Mouse (Mus musculus) activated CD4-positive, CD25-positive, alpha-beta regulatory T cell, adult 4 months (primary cell): ENCODE results near the gene Mgp. TPM values are rescaled to one million over a fixed set of nuclear protein-coding genes. Genes with fewer than 3 reads are reported as not detected.

Experiments
- ATAC-seq: one replicate; pipeline ENCODE4 v1.8.0; 2017
- polyA plus RNA-seq, 2 experiments: library from polyadenylated mRNA; unstranded; fragments of 100-300 nt; shearing (Covaris generic); gene quantifications; one replicate each; pipeline ENCODE4 v1.2.1; 2017

The Mgp gene
- polyA plus RNA-seq, 2 experiments from 2014 or later = not detected

- peak; percentile 48 for ATAC-seq
These were observed 26.7 kb downstream of the Mgp start for GRCm38 (mm10) chr6:136848971-136849370.

- ATAC-seq = no peak
These were observed 27.2 kb downstream of the Mgp start for GRCm38 (mm10) chr6:136848399-136848798.

DNA sequence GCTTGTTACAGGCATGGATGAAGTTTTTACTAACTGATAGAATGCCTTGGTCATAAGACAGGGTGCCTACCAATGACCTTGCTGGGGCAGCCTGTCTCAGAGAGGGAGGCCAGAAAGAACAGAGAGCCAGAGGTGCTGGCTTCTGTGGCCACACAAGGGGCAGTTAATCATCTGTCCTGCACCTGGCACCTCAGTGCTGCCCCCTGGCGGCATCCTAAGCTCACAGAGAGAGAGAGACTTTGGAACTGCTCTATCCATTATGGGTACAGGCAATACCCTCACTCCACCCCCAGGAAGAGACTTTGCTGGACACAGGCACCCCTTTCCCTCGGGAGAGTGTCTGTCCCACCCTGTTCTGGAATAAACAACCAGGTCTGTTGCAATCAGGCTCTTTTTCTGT is 27.8 kb downstream of the Mgp start:
- ATAC-seq = peak; percentile 46

GRCm38 (mm10) chr6:136847267-136847666 is 28.4 kb downstream of the Mgp start:
- ATAC-seq = no peak

GRCm38 (mm10) chr6:136845706-136846480 is 29.7 kb downstream of the Mgp start:
- ATAC-seq = no peak

DNA sequence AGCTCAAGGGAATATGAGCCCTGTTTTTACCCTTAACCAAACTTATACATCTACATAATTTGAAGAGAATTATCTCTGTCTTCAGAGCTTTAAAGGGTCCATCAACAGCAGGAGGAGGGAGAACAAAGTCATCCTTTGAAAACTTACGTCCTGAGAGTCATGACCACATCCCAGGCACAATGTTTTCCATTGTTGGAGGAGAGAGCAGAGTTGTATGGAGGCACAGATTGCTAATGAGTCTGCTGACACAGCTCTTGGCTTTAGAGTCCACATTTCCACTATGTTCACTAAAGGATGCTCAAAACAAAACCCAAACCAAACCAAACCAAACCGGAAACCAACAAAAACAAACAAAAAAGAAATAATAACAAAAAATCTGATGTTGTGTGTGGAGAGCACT is 30.7 kb downstream of the Mgp start:
- ATAC-seq = no peak

DNA sequence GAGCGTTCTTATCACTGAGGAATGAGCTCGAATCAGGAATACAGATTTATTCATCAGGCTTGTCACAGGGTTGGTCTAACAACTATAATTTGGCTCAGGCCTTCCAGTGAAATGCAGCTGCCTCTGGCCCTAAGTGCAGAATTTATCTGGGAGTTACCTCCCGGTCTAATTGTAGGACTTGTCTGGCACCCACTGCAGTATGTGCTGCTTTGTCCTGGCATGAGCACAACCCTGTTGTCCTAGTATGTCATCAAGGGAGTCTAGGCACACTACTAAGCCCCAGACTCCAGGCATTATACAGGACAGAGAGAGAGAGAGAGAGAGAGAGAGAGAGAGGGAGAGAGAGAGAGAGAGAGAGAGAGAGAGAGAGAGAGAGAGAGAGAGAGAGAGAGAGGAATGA is 38.3 kb downstream of the Mgp start:
- ATAC-seq = no peak

- ATAC-seq = peak; percentile 64
These were observed 40.3 kb downstream of the Mgp start, which contains the start of gene Smco3 for GRCm38 (mm10) chr6:136835352-136835751. TSS of gene Smco3 (minus strand) at chr6:136835452.

DNA sequence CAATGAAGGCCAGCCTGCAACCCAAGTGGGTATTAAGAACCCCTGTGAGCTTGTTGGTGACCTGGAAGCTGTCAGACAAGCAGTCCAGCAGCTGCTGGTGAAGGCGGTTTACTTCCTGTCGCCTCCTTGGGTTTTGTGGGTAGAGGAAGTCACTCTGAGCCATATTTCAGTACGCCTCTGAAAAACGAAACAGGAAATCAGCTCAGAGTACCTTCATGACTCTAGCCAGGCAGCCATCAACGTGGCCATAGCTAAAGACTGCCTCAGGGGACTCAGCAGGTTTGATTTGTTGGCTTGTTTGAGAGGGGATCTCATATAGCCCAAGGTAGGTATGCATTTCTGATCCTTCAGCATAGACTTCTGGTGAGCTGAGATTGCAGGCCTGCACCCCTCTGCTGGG is 43.9 kb downstream of the Mgp start:
- no peak for ATAC-seq

GRCm38 (mm10) chr6:136828681-136829080 is 46.9 kb downstream of the Mgp start:
- no peak for ATAC-seq

GRCm38 (mm10) chr6:136827881-136828561 is 47.6 kb downstream of the Mgp start, which contains the start of gene Wbp11:
TSS of gene Wbp11 (minus strand) at chr6:136828233.
- peak; percentile 98 for ATAC-seq

- ATAC-seq = no peak
These were observed 48.1 kb downstream of the Mgp start, which contains the start of gene BC049715 for GRCm38 (mm10) chr6:136827516-136827880. TSS of gene BC049715 (plus strand) at chr6:136827626.

- ATAC-seq = no peak
These were observed 48.5 kb downstream of the Mgp start for GRCm38 (mm10) chr6:136827116-136827515.

GRCm38 (mm10) chr6:136824987-136825386 is 50.6 kb downstream of the Mgp start:
- no peak for ATAC-seq

Other genes with a start within 250 kb of the Mgp start
- gene Plbd1, start 213.9 kb downstream of the Mgp start, polyA plus RNA-seq = under 1 TPM; 0.83 to 0.97 TPM
- not detected for gene Gucy2c, start 94.1 kb downstream of the Mgp start, polyA plus RNA-seq
- 1 to 10 TPM in 1 of 2 experiments, under 1 TPM in 1; 0.96 to 1.2 TPM for gene Hist4h4, start 71.4 kb downstream of the Mgp start, polyA plus RNA-seq
- gene H2afj, start 67.6 kb downstream of the Mgp start, polyA plus RNA-seq = 100 to 1,000 TPM; 139 to 147 TPM
- gene BC049715, start 48.2 kb downstream of the Mgp start, polyA plus RNA-seq = under 1 TPM; 0.48 to 0.60 TPM
- 10 to 100 TPM; 57.8 to 58.8 TPM for gene Wbp11, start 47.6 kb downstream of the Mgp start, polyA plus RNA-seq
- gene Smco3, start 40.4 kb downstream of the Mgp start, polyA plus RNA-seq = not detected
- gene Art4, start 18.1 kb downstream of the Mgp start, polyA plus RNA-seq = 1 to 10 TPM; 1.5 to 1.6 TPM
- gene Erp27, start 46.4 kb upstream of the Mgp start, polyA plus RNA-seq = under 1 TPM; 0.50 to 0.54 TPM
- under 1 TPM in 1 of 2 experiments, not detected in 1; 0.05 TPM for gene Pde6h, start 48.0 kb upstream of the Mgp start, polyA plus RNA-seq
- 1,000 to 10,000 TPM; 2,826 to 2,843 TPM for gene Arhgdib, start 66.1 kb upstream of the Mgp start, polyA plus RNA-seq